Mouse (Mus musculus) layer of hippocampus, adult 2 months (tissue): ENCODE results near the gene Gm10553. TPM values are rescaled to one million over a fixed set of nuclear protein-coding genes. Genes with fewer than 3 reads are reported as not detected.
"Not testable (repeated sequence)": the region's sequence is repeated elsewhere in the genome, so short reads cannot be mapped to it uniquely, and the experiment has no call there.

Experiments
- DNase-seq, 2 experiments: peaks; one replicate each; pipeline ENCODE4 v3.0.0; 2022; ENCODE audit warnings: low spot score in 2 of 2
- H3K27ac ChIP-seq: fragments of 200-600 bp; 2 replicates; pipeline ENCODE4 v1.8.1; 2022
- H3K4me3 ChIP-seq: fragments of 200-600 bp; 2 replicates; pipeline ENCODE4 v1.8.1; 2022; ENCODE audit warnings: mild to moderate bottlenecking
- CTCF ChIP-seq: fragments of 200-600 bp; conservative IDR thresholded peaks from 2 replicates; pipeline ENCODE4 v1.8.1; 2022; ENCODE audit warnings: antibody characterized with exemption, mild to moderate bottlenecking, moderate library complexity
- total RNA-seq, 2 experiments: library from RNA; stranded (reverse); gene quantifications; 2 replicates each; pipeline ENCODE4 v1.2.3; 2021

Gene Gm10553
- total RNA-seq, 2 experiments from 2014 or later = not detected

DNA sequence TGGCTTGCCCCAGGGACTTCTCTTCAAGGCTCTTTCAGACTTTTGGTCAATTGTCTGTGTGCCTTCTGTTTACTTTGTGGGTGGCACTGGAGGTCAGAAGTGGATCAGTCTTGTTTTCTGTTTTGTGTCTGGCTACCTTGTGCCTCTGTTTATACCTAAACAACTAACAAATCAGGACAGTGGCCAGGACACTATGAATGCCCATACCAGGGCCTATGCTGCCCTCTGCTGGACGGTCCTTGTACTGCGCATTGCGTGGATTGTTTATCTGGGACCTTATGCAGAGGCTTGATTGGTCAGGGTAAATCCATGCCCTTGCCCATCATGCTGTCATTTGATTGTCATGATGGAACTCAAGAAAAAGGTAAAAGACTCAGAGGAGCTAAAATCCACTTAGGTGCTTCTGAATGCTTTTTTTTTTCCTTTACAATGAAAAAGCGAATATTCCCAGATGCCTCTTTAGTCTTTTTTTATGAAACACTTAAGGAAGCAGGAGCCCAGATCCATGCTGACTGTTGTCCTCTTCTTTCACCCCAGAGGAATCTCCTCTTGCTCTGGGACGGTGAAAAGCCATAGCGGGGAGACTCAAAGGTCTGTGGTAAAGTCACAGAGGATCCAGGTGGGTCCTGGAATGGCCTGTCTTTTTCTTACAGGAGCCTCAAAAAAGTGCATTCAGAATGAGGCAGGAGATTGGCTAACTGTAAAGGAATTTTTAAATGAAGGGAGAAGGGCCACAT, 14.9 kb downstream of the Gm10553 start:
- DNase-seq = peak in 1 of 2 experiments; percentile 38

DNA sequence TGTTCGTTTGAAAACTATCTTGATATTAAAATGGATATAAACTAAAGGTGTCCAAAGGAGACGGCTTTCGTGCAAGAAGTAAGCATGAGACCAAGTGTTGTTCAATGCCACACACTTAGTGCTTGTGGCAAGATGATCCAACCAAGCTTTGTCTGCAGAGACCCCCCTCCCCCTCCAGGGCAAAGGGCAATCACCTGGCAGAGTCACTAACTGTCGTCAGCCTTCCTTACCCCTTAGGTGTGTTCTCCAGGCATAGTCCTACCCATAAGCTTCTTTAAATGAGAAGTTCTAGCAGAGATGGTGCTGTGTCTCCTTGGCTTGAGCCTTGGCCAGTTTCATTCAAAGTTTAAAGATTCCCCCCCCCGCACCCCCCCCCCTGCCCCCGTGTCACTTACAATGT, 17.6 kb downstream of the Gm10553 start:
- H3K27ac ChIP-seq, H3K4me3 ChIP-seq, DNase-seq: not testable (repeated sequence)

More for the DNA sequence above, 14.9 kb downstream of the Gm10553 start:
- H3K27ac ChIP-seq, H3K4me3 ChIP-seq: not testable (repeated sequence)
- peak; percentile 64 for TF ChIP-seq CTCF

- not testable (repeated sequence) for DNase-seq, H3K27ac ChIP-seq, H3K4me3 ChIP-seq
Measured at GRCm38 (mm10) chr1:85118341-85118740, 18.4 kb downstream of the Gm10553 start.

- H3K27ac ChIP-seq, DNase-seq, H3K4me3 ChIP-seq: not testable (repeated sequence)
Measured at GRCm38 (mm10) chr1:85121841-85122240, 21.9 kb downstream of the Gm10553 start.

GRCm38 (mm10) chr1:85133671-85134070, 33.7 kb downstream of the Gm10553 start:
- H3K27ac ChIP-seq, DNase-seq, H3K4me3 ChIP-seq: not testable (repeated sequence)

Other genes with a start within 250 kb of the Gm10553 start
- gene Slc16a14, start 165.0 kb upstream of the Gm10553 start, total RNA-seq = 10 to 100 TPM; 15.3 to 15.9 TPM
- gene A530032D15Rik, start 9.7 kb downstream of the Gm10553 start, total RNA-seq = under 1 TPM in 1 of 2 experiments, not detected in 1; 0.90 TPM
- gene C130026I21Rik, start 170.4 kb downstream of the Gm10553 start, total RNA-seq = not detected